Mouse (Mus musculus): ENCODE measurements around the gene Gm5089. TPM values are rescaled to one million over a fixed set of nuclear protein-coding genes. Genes with fewer than 3 reads are reported as not detected.
A peak's percentile ranks its signal among the peaks of the same experiment; 100 is the strongest.

Gene Gm5089
- total and polyA plus RNA-seq, 3 experiments = not detected

DNA sequence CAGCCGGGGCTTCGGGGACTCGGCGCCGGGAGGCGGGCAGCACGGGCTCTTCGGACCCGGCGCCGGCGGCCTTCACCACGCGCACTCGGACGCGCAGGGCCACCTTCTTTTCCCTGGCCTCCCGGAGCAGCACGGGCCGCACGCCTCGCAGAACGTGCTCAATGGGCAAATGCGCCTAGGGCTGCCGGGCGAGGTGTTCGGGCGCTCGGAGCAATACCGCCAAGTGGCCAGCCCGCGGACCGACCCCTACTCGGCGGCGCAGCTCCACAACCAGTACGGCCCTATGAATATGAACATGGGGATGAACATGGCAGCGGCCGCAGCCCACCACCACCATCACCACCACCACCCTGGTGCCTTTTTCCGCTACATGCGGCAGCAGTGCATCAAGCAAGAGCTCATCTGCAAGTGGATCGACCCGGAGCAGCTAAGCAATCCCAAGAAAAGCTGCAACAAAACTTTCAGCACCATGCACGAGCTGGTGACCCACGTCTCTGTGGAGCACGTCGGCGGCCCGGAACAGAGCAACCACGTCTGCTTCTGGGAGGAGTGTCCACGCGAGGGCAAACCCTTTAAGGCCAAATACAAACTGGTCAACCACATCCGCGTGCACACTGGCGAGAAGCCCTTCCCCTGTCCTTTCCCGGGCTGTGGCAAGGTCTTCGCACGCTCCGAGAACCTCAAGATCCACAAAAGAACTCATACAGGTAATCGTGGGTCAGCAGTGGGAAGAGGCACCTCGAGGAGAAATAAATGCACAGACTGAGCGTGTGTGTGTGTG lies 25.3 kb upstream of the Gm5089 start:
- Histone ChIP-seq H3K4me3 (peak overlapping the region; percentile 9; the same call in 1 of the 2 replicates), H3K27ac (no peak overlapping the region), H3K9ac (ENCODE audit: low read depth, low read length) (no peak overlapping the region), H3K36me3 (ENCODE audit: control insufficient read depth, insufficient read depth, low read length) (no peaks in the 10 kb centered on the region), H3K4me1 (ENCODE audit: control insufficient read depth, insufficient read depth, low read length) (no peaks in the 10 kb centered on the region), H3K27me3 (ENCODE audit: control insufficient read depth, insufficient read depth, low read length) (peaks cover 43% of the 10 kb centered on the region), H3K79me2 (replicated peaks; ENCODE audit: control insufficient read depth, insufficient read depth, low read length) (no peaks in the 10 kb centered on the region)
- DNase-seq = peak in 1 of 2 experiments; percentile 42
- 2% methylated on average over 62 of the region's 62 CpGs for WGBS
- intact Hi-C loops (cut with DNase I) = no loop called here
- no peak for TF ChIP-seq EP300 (IDR thresholded peaks at IDR 0.05; ENCODE audit: insufficient read depth, low read depth, low read length)
- TF ChIP-seq CTCF (IDR thresholded peaks at IDR 0.05) = no peak
- TF ChIP-seq POLR2A (IDR thresholded peaks at IDR 0.05; ENCODE audit: insufficient read depth, low read depth, low read length) = no peak

DNA sequence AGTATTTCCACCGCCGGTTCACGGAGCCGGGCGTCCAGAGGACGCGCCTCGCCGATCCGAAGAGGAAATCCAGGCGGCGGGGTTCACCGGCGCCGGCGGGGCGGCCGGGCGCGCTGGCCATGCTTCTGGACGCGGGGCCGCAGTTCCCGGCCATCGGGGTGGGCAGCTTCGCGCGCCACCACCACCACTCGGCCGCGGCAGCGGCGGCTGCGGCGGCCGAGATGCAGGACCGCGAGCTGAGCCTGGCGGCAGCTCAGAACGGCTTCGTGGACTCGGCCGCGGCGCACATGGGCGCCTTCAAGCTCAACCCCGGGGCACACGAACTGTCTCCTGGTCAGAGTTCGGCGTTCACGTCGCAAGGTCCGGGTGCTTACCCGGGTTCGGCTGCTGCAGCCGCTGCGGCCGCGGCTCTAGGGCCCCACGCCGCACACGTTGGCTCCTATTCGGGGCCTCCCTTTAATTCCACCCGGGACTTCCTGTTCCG lies 24.7 kb upstream of the Gm5089 start:
- no peak overlapping the region for H3K9ac ChIP-seq (ENCODE audit: low read depth, low read length)
- WGBS = under 1% methylated on average over 65 of the region's 65 CpGs
- no peaks in the 10 kb centered on the region for H3K4me1 ChIP-seq (ENCODE audit: control insufficient read depth, insufficient read depth, low read length)
- H3K79me2 ChIP-seq (replicated peaks; ENCODE audit: control insufficient read depth, insufficient read depth, low read length) = no peaks in the 10 kb centered on the region
- DNase-seq = peak in 1 of 2 experiments; percentile 43
- H3K36me3 ChIP-seq (ENCODE audit: control insufficient read depth, insufficient read depth, low read length) = no peaks in the 10 kb centered on the region
- H3K4me3 ChIP-seq = peak overlapping the region; percentile 9
- H3K27me3 ChIP-seq (ENCODE audit: control insufficient read depth, insufficient read depth, low read length) = peaks cover 42% of the 10 kb centered on the region
- TF ChIP-seq POLR2A (IDR thresholded peaks at IDR 0.05; ENCODE audit: insufficient read depth, low read depth, low read length) (no peak), EP300 (IDR thresholded peaks at IDR 0.05; ENCODE audit: insufficient read depth, low read depth, low read length) (no peak), CTCF (IDR thresholded peaks at IDR 0.05) (no peak)
- intact Hi-C loops (cut with DNase I) = no loop called here
- no peak overlapping the region for H3K27ac ChIP-seq

DNA sequence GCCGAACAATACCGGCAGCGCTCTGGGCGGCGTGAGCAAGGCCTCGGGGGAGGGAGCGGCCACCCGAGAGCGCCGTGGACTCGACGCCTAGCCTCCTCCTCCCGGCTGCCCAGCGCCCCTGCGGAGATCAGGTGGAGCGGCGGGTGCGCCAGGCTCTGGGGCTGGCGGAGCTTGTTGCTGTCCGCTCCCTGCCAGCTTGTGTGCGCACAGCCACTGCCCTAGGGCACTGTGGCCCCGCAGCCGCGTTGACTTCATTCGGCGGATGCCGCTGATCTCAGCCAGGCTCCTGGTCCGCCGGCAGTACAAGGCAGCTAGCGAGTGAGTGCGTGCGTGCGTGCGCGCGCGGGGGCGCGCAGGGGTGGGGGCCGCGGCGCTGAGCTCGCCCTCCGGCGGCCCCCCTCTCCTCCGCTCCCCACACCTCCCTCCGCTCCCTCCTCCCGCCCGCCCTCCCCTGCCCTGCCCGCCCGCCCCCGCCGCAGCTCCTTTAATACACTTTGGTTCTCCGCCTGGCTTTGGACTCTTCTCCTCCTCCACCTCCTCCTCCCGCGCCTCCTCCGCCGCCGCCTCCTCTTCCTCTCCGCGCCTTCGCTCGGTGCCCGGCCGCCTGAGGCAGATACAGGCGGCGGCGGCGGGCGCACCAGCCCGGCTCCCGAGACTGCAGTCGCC lies 24.1 kb upstream of the Gm5089 start, which contains the start of gene Zic2:
Zic2 (plus strand) TSS at position 545 of the 666 bp plus-strand sequence.
- Histone ChIP-seq H3K27me3 (ENCODE audit: control insufficient read depth, insufficient read depth, low read length) (peaks cover 41% of the 10 kb centered on the region), H3K36me3 (ENCODE audit: control insufficient read depth, insufficient read depth, low read length) (no peaks in the 10 kb centered on the region), H3K4me1 (ENCODE audit: control insufficient read depth, insufficient read depth, low read length) (no peaks in the 10 kb centered on the region), H3K27ac (no peak within 1 kb of the TSS), H3K9ac (ENCODE audit: low read depth, low read length) (no peak within 1 kb of the TSS), H3K79me2 (replicated peaks; ENCODE audit: control insufficient read depth, insufficient read depth, low read length) (no peaks in the 10 kb centered on the region), H3K4me3 (peak within 1 kb of the TSS; percentile 37)
- no peak for TF ChIP-seq POLR2A (IDR thresholded peaks at IDR 0.05; ENCODE audit: insufficient read depth, low read depth, low read length)
- TF ChIP-seq CTCF (IDR thresholded peaks at IDR 0.05) = no peak
- TF ChIP-seq EP300 (IDR thresholded peaks at IDR 0.05; ENCODE audit: insufficient read depth, low read depth, low read length) = no peak
- DNase-seq = peak in 1 of 2 experiments; percentile 47
- 1% methylated on average over 51 of the region's 73 CpGs for WGBS
- intact Hi-C loops (cut with DNase I) = no loop called here

DNA sequence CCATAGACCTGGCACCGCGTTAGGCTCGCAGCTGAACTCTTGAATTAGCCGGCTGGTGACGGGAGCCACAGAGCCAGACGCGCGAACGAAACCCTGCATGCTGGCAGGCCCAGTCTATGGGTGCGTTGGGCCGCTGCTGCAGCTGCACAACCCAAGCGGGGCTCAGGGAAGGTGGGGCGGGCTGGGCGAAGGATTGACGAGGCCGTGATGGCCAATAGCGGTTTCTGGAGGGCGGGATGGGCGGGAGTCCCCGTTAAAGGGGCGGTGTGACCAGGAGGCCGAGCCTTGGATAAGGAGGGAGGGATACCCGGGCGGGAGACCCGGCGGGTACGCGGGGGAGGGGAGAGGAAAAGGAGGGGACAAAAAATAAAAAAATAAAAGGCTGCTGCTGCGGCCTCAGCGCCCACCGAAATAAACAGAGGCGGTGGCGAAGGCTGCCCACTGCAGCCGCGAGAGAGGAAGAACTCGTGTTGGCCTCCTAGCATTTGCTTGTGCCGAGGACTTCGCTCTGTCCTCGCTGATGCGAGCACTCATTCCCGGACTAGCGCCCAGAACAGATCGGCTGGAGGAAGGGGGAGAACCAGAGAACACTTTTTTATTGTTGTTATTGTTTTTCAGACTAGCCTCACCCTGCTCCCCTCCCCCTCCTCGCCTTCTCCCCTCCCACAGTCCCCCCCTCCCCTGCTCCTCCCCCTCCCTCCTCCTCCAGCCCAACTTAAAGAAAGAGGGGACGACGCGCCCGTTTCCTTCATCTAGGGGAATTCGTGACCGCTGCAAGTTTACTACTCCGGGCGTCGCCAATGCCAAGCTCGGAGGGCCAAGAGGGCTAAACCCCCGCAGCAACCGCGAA lies 23.4 kb upstream of the Gm5089 start:
- no peak for TF ChIP-seq EP300 (IDR thresholded peaks at IDR 0.05; ENCODE audit: insufficient read depth, low read depth, low read length)
- no peak for TF ChIP-seq POLR2A (IDR thresholded peaks at IDR 0.05; ENCODE audit: insufficient read depth, low read depth, low read length)
- no peak for TF ChIP-seq CTCF (IDR thresholded peaks at IDR 0.05)
- no peaks in the 10 kb centered on the region for H3K79me2 ChIP-seq (replicated peaks; ENCODE audit: control insufficient read depth, insufficient read depth, low read length)
- no peak for DNase-seq
- no peak overlapping the region for H3K9ac ChIP-seq (ENCODE audit: low read depth, low read length)
- intact Hi-C loops (cut with DNase I) = no loop called here
- no peaks in the 10 kb centered on the region for H3K4me1 ChIP-seq (ENCODE audit: control insufficient read depth, insufficient read depth, low read length)
- H3K4me3 ChIP-seq = peak overlapping the region; percentile 37; the same call in 1 of the 2 replicates
- WGBS = 2% methylated on average over 57 of the region's 57 CpGs
- H3K27ac ChIP-seq = no peak overlapping the region
- H3K36me3 ChIP-seq (ENCODE audit: control insufficient read depth, insufficient read depth, low read length) = no peaks in the 10 kb centered on the region
- H3K27me3 ChIP-seq (ENCODE audit: control insufficient read depth, insufficient read depth, low read length) = peaks cover 44% of the 10 kb centered on the region

DNA sequence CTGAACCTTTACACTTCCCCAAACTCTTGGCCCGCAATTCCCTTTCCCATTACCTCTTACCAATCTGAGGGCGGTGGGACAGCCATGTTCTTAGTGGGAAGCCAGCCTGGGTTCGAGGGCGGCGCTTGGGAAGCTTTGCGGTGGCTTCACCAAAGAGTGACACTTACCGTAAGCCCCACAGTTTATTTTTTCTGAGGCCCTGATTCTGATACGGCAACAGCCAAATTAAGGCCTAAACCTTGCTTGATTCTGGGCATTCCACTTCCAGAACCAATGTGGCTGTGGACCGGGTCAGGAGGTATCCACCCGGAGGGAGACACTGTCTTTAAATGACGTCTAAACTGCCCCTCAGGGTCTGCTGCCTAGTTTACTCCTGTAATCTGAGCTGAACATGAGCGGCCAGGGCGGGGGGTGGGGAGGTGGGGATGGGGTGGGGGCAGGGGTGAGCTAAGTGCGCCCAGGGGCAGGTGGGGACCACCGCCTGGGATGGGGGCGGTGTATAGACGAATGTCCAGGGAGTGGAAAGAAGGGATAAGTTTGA lies 22.4 kb upstream of the Gm5089 start:
- Histone ChIP-seq H3K36me3 (ENCODE audit: control insufficient read depth, insufficient read depth, low read length) (no peaks in the 10 kb centered on the region), H3K27ac (no peak overlapping the region), H3K4me3 (no peak overlapping the region), H3K79me2 (replicated peaks; ENCODE audit: control insufficient read depth, insufficient read depth, low read length) (no peaks in the 10 kb centered on the region), H3K27me3 (ENCODE audit: control insufficient read depth, insufficient read depth, low read length) (peaks cover 47% of the 10 kb centered on the region), H3K9ac (ENCODE audit: low read depth, low read length) (no peak overlapping the region), H3K4me1 (ENCODE audit: control insufficient read depth, insufficient read depth, low read length) (no peaks in the 10 kb centered on the region)
- WGBS = 5% methylated on average over 17 of the region's 17 CpGs
- TF ChIP-seq CTCF (IDR thresholded peaks at IDR 0.05) = no peak
- no peak for TF ChIP-seq POLR2A (IDR thresholded peaks at IDR 0.05; ENCODE audit: insufficient read depth, low read depth, low read length)
- TF ChIP-seq EP300 (IDR thresholded peaks at IDR 0.05; ENCODE audit: insufficient read depth, low read depth, low read length) = no peak
- intact Hi-C loops (cut with DNase I) = no loop called here
- no peak for DNase-seq

All from heart, adult 2 months (tissue).